ENCODE assay signal across 13 mouse cellular contexts in genomic region chr13:73291102-73291501, GRCm38 (mm10). TPM values are rescaled to one million over a fixed set of nuclear protein-coding genes. Genes with fewer than 3 reads are reported as not detected.
"Had no signal": no experiment of that assay in that cellular context is flagged by ENCODE, and none has a peak within 500 bp of the region (broad histone marks: within the 10 kb centered on the region; RNA-seq: fewer than 3 reads in every experiment).

No protein-coding gene starts in this region.

- H3K9me3 ChIP-seq: limb, embryonic 10.5 days; liver, embryonic 15.5 days; lung, embryonic 15.5 days; midbrain, embryonic 15.5 days; neural tube, embryonic 12.5 days had no signal

- H3K4me2 ChIP-seq: liver, embryonic 11.5 days; liver, embryonic 15.5 days; lung, embryonic 15.5 days; midbrain, embryonic 11.5 days; midbrain, embryonic 15.5 days; neural tube, embryonic 12.5 days had no signal

- H3K4me1 ChIP-seq: liver, embryonic 15.5 days; midbrain, embryonic 15.5 days; neural tube, embryonic 12.5 days had no signal

- H3K36me3 ChIP-seq: limb, embryonic 10.5 days; liver, embryonic 15.5 days; lung, embryonic 15.5 days; midbrain, embryonic 15.5 days; neural tube, embryonic 12.5 days had no signal

- H3K9ac ChIP-seq: liver, embryonic 15.5 days; lung, embryonic 15.5 days; midbrain, embryonic 15.5 days; neural tube, embryonic 12.5 days had no signal

- H3K27ac ChIP-seq: left cerebral cortex, adult 2 months; limb, embryonic 10.5 days; liver, embryonic 15.5 days; lung, embryonic 15.5 days; macrophage; midbrain, embryonic 15.5 days; neural tube, embryonic 12.5 days had no signal

- H3K27me3 ChIP-seq: lung, embryonic 15.5 days; midbrain, embryonic 15.5 days; neural tube, embryonic 12.5 days had no signal

- DNase-seq: kidney, postnatal 25 days; lung, postnatal 14 days; thymus, postnatal 36 days had no signal

- ATAC-seq: midbrain, embryonic 15.5 days had no signal

- H3K4me3 ChIP-seq: left cerebral cortex, adult 2 months; limb, embryonic 10.5 days; liver, embryonic 15.5 days; lung, embryonic 15.5 days; megakaryocyte, embryonic 14.5 days; midbrain, embryonic 15.5 days; neural tube, embryonic 12.5 days had no signal

RNA-seq across cellular contexts. Expression of gene Irx4, which starts 30.8 kb away (rescaled TPM):
- polyA plus RNA-seq: liver, embryonic 11.5 days; liver, embryonic 15.5 days; macrophage had no signal
